Mouse (Mus musculus): ENCODE results near the gene Cpsf3.

GRCm38 (mm10) chr12:21321170-21321569, 36.0 kb downstream of the Cpsf3 start:
- TF ChIP-seq CTCF (IDR thresholded peaks at IDR 0.05; ENCODE audit: borderline replicate concordance, insufficient read depth, low read length) (no peak), POLR2A (IDR thresholded peaks at IDR 0.05; ENCODE audit: low read depth, low read length) (no peak)

All from embryonic fibroblast, embryonic 13.5 days (primary cell).